Mouse (Mus musculus) limb, embryonic 14.5 days (tissue): ENCODE results near the gene Pbld2. TPM values are rescaled to one million over a fixed set of nuclear protein-coding genes. Genes with fewer than 3 reads are reported as not detected.

ENCODE experiments used
- ATAC-seq: fragments of 200-750 bp; cut with Nextera tagmentation; 2 replicates; pipeline ENCODE4 v1.8.0; 2017; ENCODE audit warnings: low read depth, moderate number of reproducible peaks, moderate TSS enrichment; ENCODE audit not compliant: low FRiP score
- DNase-seq: peaks from one replicate; pipeline ENCODE4 v3.0.0-alpha.2; 2015; ENCODE audit warnings: low spot score
- H3K27ac ChIP-seq: fragments of 300-500 bp; sonication (generic); replicated peaks from 2 replicates; pipeline ENCODE4 v1.5.1; 2014; ENCODE audit warnings: low read depth, mild to moderate bottlenecking, low read length, moderate library complexity, mixed read lengths
- H3K27me3 ChIP-seq: fragments of 300-500 bp; sonication (generic); 2 replicates; pipeline ENCODE4 v1.6.1; 2014; ENCODE audit warnings: low read length, mixed read lengths; ENCODE audit not compliant: control insufficient read depth, insufficient read depth
- H3K36me3 ChIP-seq: fragments of 300-500 bp; sonication (generic); 2 replicates; pipeline ENCODE4 v1.6.1; 2014; ENCODE audit warnings: mild to moderate bottlenecking, low read length, moderate library complexity, mixed read lengths; ENCODE audit not compliant: control insufficient read depth, insufficient read depth
- H3K4me1 ChIP-seq: fragments of 300-500 bp; sonication (generic); 2 replicates; pipeline ENCODE4 v1.6.1; 2014; ENCODE audit warnings: antibody characterized with exemption, low read length, mixed read lengths; ENCODE audit not compliant: control insufficient read depth, insufficient read depth
- H3K4me2 ChIP-seq: fragments of 300-500 bp; sonication (generic); replicated peaks from 2 replicates; pipeline ENCODE4 v1.6.1; 2014; ENCODE audit warnings: low read depth, mild to moderate bottlenecking, low read length, moderate library complexity; ENCODE audit not compliant: severe bottlenecking
- H3K4me3 ChIP-seq: fragments of 300-500 bp; sonication (generic); replicated peaks from 2 replicates; pipeline ENCODE4 v1.5.1; 2014; ENCODE audit warnings: low read length
- H3K9ac ChIP-seq: fragments of 300-500 bp; sonication (generic); 2 replicates; pipeline ENCODE4 v1.6.1; 2014; ENCODE audit warnings: mild to moderate bottlenecking, low read depth, low read length, moderate library complexity; ENCODE audit not compliant: severe bottlenecking
- H3K9me3 ChIP-seq: fragments of 300-500 bp; sonication (generic); 2 replicates; pipeline ENCODE4 v1.6.1; 2016; ENCODE audit warnings: low read length; ENCODE audit not compliant: control insufficient read depth
- POLR2A ChIP-seq: fragments of 200-500 bp; IDR thresholded peaks from 2 replicates; pipeline ENCODE4 v1.8.0; 2012; ENCODE audit warnings: inconsistent platforms, mild to moderate bottlenecking, moderate library complexity, borderline replicate concordance; ENCODE audit not compliant: insufficient read depth, insufficient read length; ENCODE audit errors: extremely low read depth
- WGBS: fragments of 180-500 bp; shearing (Covaris S2); extraction: QIAGEN DNeasy Blood & Tissue Kit; methylation state at CpG from one replicate; pipeline ENCODE4 v1.1.7; 2014; 5-methylcytosine and 5-hydroxymethylcytosine counted together
- polyA plus RNA-seq, 2 experiments: library from polyadenylated mRNA; depleted of rRNA in 1 of 2; stranded (reverse) in 1 of 2; unstranded in 1 of 2; fragments of >200 nt; fragmentation: Nextera tagmentation in 1 of 2; extraction: Ambion mirVana in 1 of 2; gene quantifications; 2 replicates each; pipeline versions ENCODE4 v1.2.1 to v1.2.3; 2012 to 2014

The Pbld2 gene
- polyA plus RNA-seq, 2 experiments, result 0.52 to 2.1 TPM

DNA sequence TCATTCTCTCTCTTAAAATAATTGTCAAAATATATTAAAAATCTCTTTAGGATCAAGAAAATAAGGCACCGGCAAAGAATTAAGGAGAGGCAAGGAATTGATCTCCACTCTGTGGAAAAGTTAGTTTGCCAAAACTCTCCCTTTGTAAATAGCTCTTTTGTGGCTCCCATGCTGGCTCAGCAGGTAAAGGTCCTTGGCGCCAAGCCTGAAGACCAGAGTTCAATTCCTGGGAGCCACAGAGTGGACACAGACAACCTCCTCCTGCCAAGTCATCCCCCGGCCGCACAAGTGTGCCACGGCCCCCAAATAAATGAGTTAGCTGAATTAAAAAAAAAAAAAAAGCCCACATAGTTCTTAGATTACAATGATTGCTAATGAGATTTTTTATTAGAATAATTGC is 38.6 kb downstream of the Pbld2 start:
- no peaks in the 10 kb centered on the region for H3K27me3 ChIP-seq
- H3K4me2 ChIP-seq, result no peak overlapping the region
- no peaks in the 10 kb centered on the region for H3K36me3 ChIP-seq
- no peak for TF ChIP-seq POLR2A
- DNase-seq (no peak), ATAC-seq (no peak)
- H3K9ac ChIP-seq, result no peak overlapping the region
- H3K9me3 ChIP-seq, result no peaks in the 10 kb centered on the region
- no peaks in the 10 kb centered on the region for H3K4me1 ChIP-seq
- 93% methylated on average over 5 of the region's 5 CpGs for WGBS
- no peak overlapping the region for H3K4me3 ChIP-seq
- H3K27ac ChIP-seq, result no peak overlapping the region

- WGBS, result 75% methylated on average over 7 of the region's 7 CpGs
- no peak for DNase-seq
- Histone ChIP-seq H3K4me2 (no peak overlapping the region), H3K9me3 (no peaks in the 10 kb centered on the region), H3K4me1 (no peaks in the 10 kb centered on the region), H3K27ac (no peak overlapping the region), H3K9ac (no peak overlapping the region), H3K36me3 (no peaks in the 10 kb centered on the region), H3K4me3 (no peak overlapping the region), H3K27me3 (no peaks in the 10 kb centered on the region)
- ATAC-seq, result no peak
- no peak for TF ChIP-seq POLR2A
Measured at GRCm38 (mm10) chr10:63063365-63063764, 39.2 kb downstream of the Pbld2 start.

DNA sequence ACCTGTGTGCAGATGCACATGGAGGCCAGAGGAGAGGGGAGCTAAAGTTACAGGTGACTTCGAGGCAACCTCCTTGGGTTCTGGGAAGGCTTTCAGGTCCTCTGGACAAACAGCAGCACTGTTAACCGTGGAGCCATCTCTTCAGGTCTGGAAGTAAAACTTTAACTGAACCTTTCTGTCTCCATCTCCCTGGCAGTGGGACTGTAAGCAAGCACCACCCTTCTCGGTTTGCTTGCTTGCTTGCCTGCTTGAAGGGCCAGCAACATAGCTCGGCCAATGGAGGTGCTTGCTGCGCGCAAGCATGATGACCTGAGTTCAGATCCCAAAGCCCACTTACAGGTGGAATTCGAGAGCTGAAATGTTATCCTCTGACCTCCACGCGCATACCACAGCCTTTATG is 40.4 kb downstream of the Pbld2 start:
- no peak for TF ChIP-seq POLR2A
- ATAC-seq (no peak), DNase-seq (no peak)
- Histone ChIP-seq H3K36me3 (no peaks in the 10 kb centered on the region), H3K4me2 (no peak overlapping the region), H3K9me3 (no peaks in the 10 kb centered on the region), H3K4me3 (no peak overlapping the region), H3K27ac (no peak overlapping the region), H3K9ac (no peak overlapping the region), H3K27me3 (no peaks in the 10 kb centered on the region), H3K4me1 (no peaks in the 10 kb centered on the region)
- 85% methylated on average over 9 of the region's 9 CpGs for WGBS

DNA sequence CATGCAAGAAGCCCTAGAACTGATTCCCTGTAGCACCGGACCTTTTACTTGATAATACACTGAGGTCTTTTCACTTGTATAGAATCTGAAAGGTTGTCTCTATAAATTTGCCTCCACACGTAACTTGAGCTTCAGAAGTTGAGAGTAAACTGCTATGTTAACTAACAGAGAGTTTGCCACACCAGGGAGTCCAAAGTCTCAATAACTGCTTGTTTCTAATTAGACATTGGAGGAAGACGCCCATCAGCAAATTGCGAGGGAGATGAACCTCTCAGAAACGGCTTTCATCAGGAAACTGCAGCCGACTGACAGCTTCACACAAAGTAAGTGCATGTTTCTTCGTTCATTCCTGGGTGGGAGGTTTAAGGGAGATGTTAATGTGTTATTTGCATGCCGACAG is 41.4 kb downstream of the Pbld2 start:
- H3K4me2 ChIP-seq, result no peak overlapping the region
- no peaks in the 10 kb centered on the region for H3K9me3 ChIP-seq
- no peak overlapping the region for H3K27ac ChIP-seq
- no peaks in the 10 kb centered on the region for H3K36me3 ChIP-seq
- WGBS, result 52% methylated on average over 8 of the region's 8 CpGs
- H3K9ac ChIP-seq, result no peak overlapping the region
- no peak overlapping the region for H3K4me3 ChIP-seq
- no peaks in the 10 kb centered on the region for H3K4me1 ChIP-seq
- H3K27me3 ChIP-seq, result no peaks in the 10 kb centered on the region
- no peak for DNase-seq
- no peak for ATAC-seq
- TF ChIP-seq POLR2A, result no peak

- no peaks in the 10 kb centered on the region for H3K36me3 ChIP-seq
- no peak overlapping the region for H3K4me3 ChIP-seq
- no peak overlapping the region for H3K27ac ChIP-seq
- H3K4me1 ChIP-seq, result no peaks in the 10 kb centered on the region
- peak; percentile 76 for ATAC-seq
- H3K27me3 ChIP-seq, result no peaks in the 10 kb centered on the region
- H3K4me2 ChIP-seq, result no peak overlapping the region
- H3K9me3 ChIP-seq, result no peaks in the 10 kb centered on the region
- peak; percentile 79 for DNase-seq
- no peak for TF ChIP-seq POLR2A
- H3K9ac ChIP-seq, result no peak overlapping the region
- WGBS, result 3% methylated on average over 5 of the region's 5 CpGs
Measured at GRCm38 (mm10) chr10:63065988-63066387, 41.9 kb downstream of the Pbld2 start.

- WGBS, result 80% methylated on average over 10 of the region's 10 CpGs
Measured at GRCm38 (mm10) chr10:63086304-63086703, 62.2 kb downstream of the Pbld2 start.

More at GRCm38 (mm10) chr10:63086304-63086703, 62.2 kb downstream of the Pbld2 start:
- ATAC-seq, result no peak
- H3K9me3 ChIP-seq, result no peaks in the 10 kb centered on the region
- H3K4me2 ChIP-seq, result no peak overlapping the region
- TF ChIP-seq POLR2A, result no peak
- H3K4me1 ChIP-seq, result no peaks in the 10 kb centered on the region
- H3K27me3 ChIP-seq, result 0 out of 2 replicates have a peak, but pooled peaks cover 4% of the 10 kb centered on the region
- H3K4me3 ChIP-seq, result no peak overlapping the region
- H3K36me3 ChIP-seq, result no peaks in the 10 kb centered on the region
- no peak overlapping the region for H3K9ac ChIP-seq
- H3K27ac ChIP-seq, result no peak overlapping the region
- DNase-seq, result no peak
